Mouse (Mus musculus): ENCODE results near the gene Tbc1d19. TPM values are rescaled to one million over a fixed set of nuclear protein-coding genes. Genes with fewer than 3 reads are reported as not detected.

Tbc1d19 gene
- polyA plus RNA-seq, 1 experiment from 2014 or later = 15.8 TPM

GRCm38 (mm10) chr5:53902757-53903156 is 93.4 kb downstream of the Tbc1d19 start:
- DNase-seq (ENCODE audit: low spot score) = no peak

- no peak for DNase-seq (ENCODE audit: low spot score)
Observed at GRCm38 (mm10) chr5:53909201-53909600, 99.8 kb downstream of the Tbc1d19 start.

- no peak for DNase-seq (ENCODE audit: low spot score)
Observed at GRCm38 (mm10) chr5:53920416-53920815, 111.0 kb downstream of the Tbc1d19 start.

GRCm38 (mm10) chr5:53922149-53922904 is 112.9 kb downstream of the Tbc1d19 start:
- no peak for DNase-seq (ENCODE audit: low spot score)

GRCm38 (mm10) chr5:53924005-53924404 is 114.6 kb downstream of the Tbc1d19 start:
- no peak for DNase-seq (ENCODE audit: low spot score)

GRCm38 (mm10) chr5:53926301-53926855 is 117.0 kb downstream of the Tbc1d19 start:
- no peak for DNase-seq (ENCODE audit: low spot score)

GRCm38 (mm10) chr5:53927886-53928285 is 118.5 kb downstream of the Tbc1d19 start:
- DNase-seq (ENCODE audit: low spot score) = no peak

GRCm38 (mm10) chr5:53928537-53928936 is 119.1 kb downstream of the Tbc1d19 start:
- DNase-seq (ENCODE audit: low spot score) = no peak

GRCm38 (mm10) chr5:53929205-53929614 is 119.8 kb downstream of the Tbc1d19 start:
- no peak for DNase-seq (ENCODE audit: low spot score)

GRCm38 (mm10) chr5:53929814-53930213 is 120.4 kb downstream of the Tbc1d19 start:
- DNase-seq (ENCODE audit: low spot score) = no peak

GRCm38 (mm10) chr5:53931011-53931410 is 121.6 kb downstream of the Tbc1d19 start:
- no peak for DNase-seq (ENCODE audit: low spot score)

GRCm38 (mm10) chr5:53933628-53934027 is 124.2 kb downstream of the Tbc1d19 start:
- no peak for DNase-seq (ENCODE audit: low spot score)

- DNase-seq (ENCODE audit: low spot score) = no peak
Observed at GRCm38 (mm10) chr5:53934040-53934439, 124.6 kb downstream of the Tbc1d19 start.

GRCm38 (mm10) chr5:53934826-53935225 is 125.4 kb downstream of the Tbc1d19 start:
- DNase-seq (ENCODE audit: low spot score) = no peak

- no peak for DNase-seq (ENCODE audit: low spot score)
Observed at GRCm38 (mm10) chr5:53937187-53937586, 127.8 kb downstream of the Tbc1d19 start.

- DNase-seq (ENCODE audit: low spot score) = no peak
Observed at GRCm38 (mm10) chr5:53939026-53939425, 129.6 kb downstream of the Tbc1d19 start.

- no peak for DNase-seq (ENCODE audit: low spot score)
Observed at GRCm38 (mm10) chr5:53941322-53942024, 132.1 kb downstream of the Tbc1d19 start.

- DNase-seq (ENCODE audit: low spot score) = no peak
Observed at GRCm38 (mm10) chr5:53942332-53942731, 132.9 kb downstream of the Tbc1d19 start.

GRCm38 (mm10) chr5:53943321-53943857 is 134.0 kb downstream of the Tbc1d19 start:
- DNase-seq (ENCODE audit: low spot score) = no peak

- no peak for DNase-seq (ENCODE audit: low spot score)
Observed at GRCm38 (mm10) chr5:53946747-53947146, 137.3 kb downstream of the Tbc1d19 start.

GRCm38 (mm10) chr5:53947549-53948183 is 138.3 kb downstream of the Tbc1d19 start:
- no peak for DNase-seq (ENCODE audit: low spot score)
